Mouse (Mus musculus) embryo, embryonic 10.5 days (tissue): ENCODE data around the gene Vgll4.
A peak's percentile ranks its signal among the peaks of the same experiment; 100 is the strongest.

ENCODE experiments used
- DNase-seq: peaks from one replicate; pipeline ENCODE4 v3.0.0-alpha.2; 2015; ENCODE audit warnings: low spot score

Vgll4 gene

GRCm38 (mm10) chr6:114917770-114918635, 51.8 kb downstream of the Vgll4 start:
- DNase-seq: no peak

GRCm38 (mm10) chr6:114917129-114917528, 52.7 kb downstream of the Vgll4 start:
- no peak for DNase-seq

- DNase-seq: no peak
Observed at GRCm38 (mm10) chr6:114916715-114916992, 53.1 kb downstream of the Vgll4 start.

- DNase-seq: peak; percentile 73
Observed at GRCm38 (mm10) chr6:114915915-114916714, 53.7 kb downstream of the Vgll4 start.

GRCm38 (mm10) chr6:114914041-114914716, 55.6 kb downstream of the Vgll4 start:
- no peak for DNase-seq

- no peak for DNase-seq
Observed at GRCm38 (mm10) chr6:114913142-114913541, 56.7 kb downstream of the Vgll4 start.

GRCm38 (mm10) chr6:114911540-114911939, 58.3 kb downstream of the Vgll4 start:
- no peak for DNase-seq

GRCm38 (mm10) chr6:114909801-114910200, 60.0 kb downstream of the Vgll4 start:
- DNase-seq: no peak

- no peak for DNase-seq
Observed at GRCm38 (mm10) chr6:114907459-114907858, 62.3 kb downstream of the Vgll4 start.

GRCm38 (mm10) chr6:114906209-114906608, 63.6 kb downstream of the Vgll4 start:
- DNase-seq: no peak

- DNase-seq: no peak
Observed at GRCm38 (mm10) chr6:114905253-114906028, 64.4 kb downstream of the Vgll4 start.

GRCm38 (mm10) chr6:114904818-114905217, 65.0 kb downstream of the Vgll4 start:
- DNase-seq: no peak

- DNase-seq: no peak
Observed at GRCm38 (mm10) chr6:114904233-114904632, 65.6 kb downstream of the Vgll4 start.

GRCm38 (mm10) chr6:114901921-114902320, 67.9 kb downstream of the Vgll4 start:
- no peak for DNase-seq

GRCm38 (mm10) chr6:114901321-114901824, 68.4 kb downstream of the Vgll4 start:
- DNase-seq: peak; percentile 86

GRCm38 (mm10) chr6:114900194-114900593, 69.6 kb downstream of the Vgll4 start:
- DNase-seq: no peak

- peak; percentile 77 for DNase-seq
Observed at GRCm38 (mm10) chr6:114899652-114900051, 70.1 kb downstream of the Vgll4 start.

- no peak for DNase-seq
Observed at GRCm38 (mm10) chr6:114898949-114899348, 70.8 kb downstream of the Vgll4 start.

- DNase-seq: no peak
Observed at GRCm38 (mm10) chr6:114896281-114896680, 73.5 kb downstream of the Vgll4 start.

GRCm38 (mm10) chr6:114895191-114895590, 74.6 kb downstream of the Vgll4 start:
- no peak for DNase-seq

GRCm38 (mm10) chr6:114894548-114895106, 75.2 kb downstream of the Vgll4 start:
- DNase-seq: no peak
